Comparison of ENCODE assay signal across 9 mouse cellular contexts in genomic region chr17:27656011-27656399, GRCm38 (mm10). TPM values are rescaled to one million over a fixed set of nuclear protein-coding genes. Genes with fewer than 3 reads are reported as not detected.
A peak's percentile ranks its signal among the peaks of the same experiment; 100 is the strongest.
DNase-seq lines count a peak whose midpoint lies in the region; ATAC-seq lines count a peak whose summit lies in the region.
"Had no signal": no experiment of that assay in that cellular context is flagged by ENCODE, and none has a peak within 500 bp of the region (broad histone marks: within the 10 kb centered on the region; RNA-seq: fewer than 3 reads in every experiment).

No protein-coding gene starts in this region.

- ATAC-seq in forebrain, embryonic 15.5 days (replicated peaks): peak; percentile 69
- peak; percentile 46 for ATAC-seq in midbrain, embryonic 16.5 days
- ATAC-seq in megakaryocyte-erythroid progenitor cell, adult 5-6 weeks (replicated peaks; ENCODE audit: low FRiP score, low TSS enrichment, poor library complexity, severe bottlenecking): no peak

- peak overlapping the region; percentile 56 for H3K9ac ChIP-seq in forebrain, embryonic 15.5 days (replicated peaks)
- peak overlapping the region; percentile 88 for H3K9ac ChIP-seq in midbrain, embryonic 16.5 days (ENCODE audit: low read depth, low read length)

- peak overlapping the region; percentile 59 for H3K4me3 ChIP-seq in forebrain, embryonic 15.5 days
- H3K4me3 ChIP-seq in midbrain, embryonic 16.5 days (ENCODE audit: low read depth, low read length): peak overlapping the region; percentile 80

- no peaks in the 10 kb centered on the region for H3K27me3 ChIP-seq in forebrain, embryonic 15.5 days
- no peaks in the 10 kb centered on the region for H3K27me3 ChIP-seq in midbrain, embryonic 16.5 days (ENCODE audit: control insufficient read depth, insufficient read depth, low read depth, low read length)

- 3% methylated on average over 14 of the region's 14 CpGs for WGBS in forebrain, embryonic 15.5 days
- WGBS in midbrain, embryonic 16.5 days: 5% methylated on average over 14 of the region's 14 CpGs

- H3K4me1 ChIP-seq in forebrain, embryonic 15.5 days: peaks cover 22% of the 10 kb centered on the region
- H3K4me1 ChIP-seq in midbrain, embryonic 16.5 days (ENCODE audit: control insufficient read depth, insufficient read depth, low read length): peaks cover 10% of the 10 kb centered on the region

- H3K36me3 ChIP-seq in forebrain, embryonic 15.5 days: no peaks in the 10 kb centered on the region
- no peaks in the 10 kb centered on the region for H3K36me3 ChIP-seq in midbrain, embryonic 16.5 days (ENCODE audit: control insufficient read depth, insufficient read depth, low read length)

- DNase-seq in cerebellum, adult 11-12 months: peak; percentile 82
- DNase-seq in cerebellum, postnatal 4 days (ENCODE audit: low spot score in 2 of 2): no peak
- DNase-seq in T-cell, adult 2 months (ENCODE audit: low spot score): peak; percentile 50
- DNase-seq in layer of hippocampus, postnatal 25 days (ENCODE audit: extremely low spot score in 1 of 2, low spot score in 1 of 2): peak; percentile 69 to 70
- DNase-seq in thymus, postnatal 10 days (ENCODE audit: low spot score in 2 of 2): peak; percentile 67 to 70

- H3K27ac ChIP-seq in forebrain, embryonic 15.5 days (replicated peaks): peak overlapping the region; percentile 54
- H3K27ac ChIP-seq in midbrain, embryonic 16.5 days (ENCODE audit: low read length): peak overlapping the region; percentile 51; the same call in 1 of the 2 replicates

- peak overlapping the region; percentile 81 for H3K4me2 ChIP-seq in forebrain, embryonic 15.5 days (replicated peaks)
- H3K4me2 ChIP-seq in midbrain, embryonic 16.5 days (ENCODE audit: low read length): peak overlapping the region; percentile 67

- H3K9me3 ChIP-seq in forebrain, embryonic 15.5 days: no peaks in the 10 kb centered on the region
- H3K9me3 ChIP-seq in midbrain, embryonic 16.5 days (replicated peaks; ENCODE audit: control insufficient read depth, low read length, poor library complexity, severe bottlenecking): no peaks in the 10 kb centered on the region

RNA-seq across cellular contexts. Expression of gene Pacsin1, which starts 0.7 kb away (rescaled TPM):
- 31.9 and 32.1 TPM in 2 replicates for polyA plus RNA-seq in forebrain, embryonic 15.5 days (2015; fragmentation: Nextera tagmentation; extraction: Ambion mirVana)
- 100 to 1,000 TPM; 302 to 321 TPM for total RNA-seq in layer of hippocampus, postnatal 25 days (2021)
- 58.9 and 67.7 TPM in 2 replicates for polyA plus RNA-seq in midbrain, embryonic 16.5 days (2015; fragmentation: Nextera tagmentation; extraction: Ambion mirVana)
- 0.64 TPM in 1 of 2 replicates, not detected in the other for total RNA-seq in megakaryocyte-erythroid progenitor cell, adult 5-6 weeks (2014; fragmentation: Nextera tagmentation)
- 0.11 TPM in 1 of 2 replicates, not detected in the other for total RNA-seq in megakaryocyte-erythroid progenitor cell, adult 5-6 weeks (2017)

RNA-seq across cellular contexts. Expression of gene Rps10, which starts 19.5 kb away (rescaled TPM):
- polyA plus RNA-seq in forebrain, embryonic 15.5 days (2015; fragmentation: Nextera tagmentation; extraction: Ambion mirVana): 578 and 580 TPM in 2 replicates
- total RNA-seq in layer of hippocampus, postnatal 25 days (2021): 100 to 1,000 TPM; 437 to 494 TPM
- polyA plus RNA-seq in midbrain, embryonic 16.5 days (2015; fragmentation: Nextera tagmentation; extraction: Ambion mirVana): 400 and 420 TPM in 2 replicates
- total RNA-seq in megakaryocyte-erythroid progenitor cell, adult 5-6 weeks (2014; fragmentation: Nextera tagmentation): 2,733 and 3,098 TPM in 2 replicates
- total RNA-seq in megakaryocyte-erythroid progenitor cell, adult 5-6 weeks (2017): 2,912 and 3,218 TPM in 2 replicates

RNA-seq across cellular contexts. Expression of gene RPS10-NUDT3, which starts 21.0 kb away (rescaled TPM):
- not detected in 2 replicates for polyA plus RNA-seq in forebrain, embryonic 15.5 days (2015; fragmentation: Nextera tagmentation; extraction: Ambion mirVana)
- 1 to 10 TPM in 1 of 2 experiments, not detected in 1; 1.5 TPM for total RNA-seq in layer of hippocampus, postnatal 25 days (2021)
- not detected in 2 replicates for polyA plus RNA-seq in midbrain, embryonic 16.5 days (2015; fragmentation: Nextera tagmentation; extraction: Ambion mirVana)
- total RNA-seq in megakaryocyte-erythroid progenitor cell, adult 5-6 weeks (2014; fragmentation: Nextera tagmentation): not detected in 2 replicates
- total RNA-seq in megakaryocyte-erythroid progenitor cell, adult 5-6 weeks (2017): not detected in 2 replicates
- polyA plus RNA-seq: gonadal fat pad, adult 2 months had no signal

RNA-seq across cellular contexts. Expression of gene Nudt3, which starts 32.7 kb away (rescaled TPM):
- 273 and 295 TPM in 2 replicates for polyA plus RNA-seq in forebrain, embryonic 15.5 days (2015; fragmentation: Nextera tagmentation; extraction: Ambion mirVana)
- total RNA-seq in layer of hippocampus, postnatal 25 days (2021): 100 to 1,000 TPM; 534 to 560 TPM
- 246 and 248 TPM in 2 replicates for polyA plus RNA-seq in midbrain, embryonic 16.5 days (2015; fragmentation: Nextera tagmentation; extraction: Ambion mirVana)
- total RNA-seq in megakaryocyte-erythroid progenitor cell, adult 5-6 weeks (2014; fragmentation: Nextera tagmentation): 78.3 and 78.9 TPM in 2 replicates
- 143 and 144 TPM in 2 replicates for total RNA-seq in megakaryocyte-erythroid progenitor cell, adult 5-6 weeks (2017)

Comparison
In these comparisons a context has a peak if more than half of its experiments do, and no peak if none do; other contexts are left out.
1. DNase-seq: peak in cerebellum, adult 11-12 months (single experiment), T-cell, adult 2 months (single experiment), layer of hippocampus, postnatal 25 days (2 of 2) and thymus, postnatal 10 days (2 of 2); none in cerebellum, postnatal 4 days (0 of 2).
2. RNA of gene Pacsin1, which starts 0.7 kb away (total RNA-seq): 302 to 321 TPM in layer of hippocampus, postnatal 25 days; 0.11 to 0.64 TPM in megakaryocyte-erythroid progenitor cell, adult 5-6 weeks; every median in the first group is over 100 times any median in the second.
3. RNA of gene Rps10, which starts 19.5 kb away (total RNA-seq): 2,733 to 3,218 TPM in megakaryocyte-erythroid progenitor cell, adult 5-6 weeks; 437 to 494 TPM in layer of hippocampus, postnatal 25 days; every median in the first group is over 4 times any median in the second.